Mouse (Mus musculus): ENCODE measurements around the gene Slc18a3.

DNA sequence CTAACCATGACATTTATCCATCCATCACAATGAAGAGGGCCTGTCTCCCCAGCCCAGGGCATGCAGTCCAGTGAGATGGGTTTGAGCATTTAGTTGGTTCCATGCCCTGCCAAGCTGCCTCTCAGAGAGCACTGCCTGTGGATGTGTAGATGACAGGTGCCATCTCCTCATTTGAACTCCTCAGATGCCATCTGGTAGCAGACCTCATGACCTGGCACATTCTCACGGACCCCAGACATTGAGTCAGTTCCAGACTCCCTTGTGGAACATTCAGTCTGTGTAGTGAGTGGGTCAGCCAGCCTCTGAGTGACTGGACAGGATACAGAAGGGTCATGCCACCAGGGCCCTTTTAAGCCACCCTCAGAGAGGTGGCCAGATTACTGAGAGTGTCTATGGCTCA, 12.9 kb upstream of the Slc18a3 start:
- TF ChIP-seq POLR2A (IDR thresholded peaks at IDR 0.05; ENCODE audit: control insufficient read depth, low read depth, low read length): no peak
- no peak for TF ChIP-seq CTCF (IDR thresholded peaks at IDR 0.05; ENCODE audit: control insufficient read depth, insufficient read depth, insufficient replicate concordance, low read depth, low read length)
